Mouse (Mus musculus) heart, embryonic 12.5 days (tissue): ENCODE measurements at regions not wholly inside any gene's neighbourhood (a gene's known extent, or its start where the extent isn't known, plus 50 kb on each side); places are given as distances from the start of the nearest gene placed in this dataset.

Experiments
- ATAC-seq: fragments of 200-750 bp; cut with Nextera tagmentation; 2 replicates; pipeline ENCODE4 v1.8.0; 2017; ENCODE audit warnings: moderate TSS enrichment, moderate library complexity; ENCODE audit not compliant: insufficient number of reproducible peaks, low FRiP score
- H3K27ac ChIP-seq: fragments of 300-500 bp; sonication (generic); 2 replicates; pipeline ENCODE4 v1.5.1; 2016; ENCODE audit warnings: mild to moderate bottlenecking, moderate library complexity; ENCODE audit not compliant: poor library complexity, severe bottlenecking
- H3K27me3 ChIP-seq: fragments of 300-500 bp; sonication (generic); replicated peaks from 2 replicates; pipeline ENCODE4 v1.6.1; 2016; ENCODE audit warnings: mild to moderate bottlenecking, moderate library complexity
- H3K36me3 ChIP-seq: fragments of 300-500 bp; sonication (generic); 2 replicates; pipeline ENCODE4 v1.6.1; 2016; ENCODE audit warnings: mild to moderate bottlenecking, moderate library complexity
- H3K4me1 ChIP-seq: fragments of 300-500 bp; sonication (generic); replicated peaks from 2 replicates; pipeline ENCODE4 v1.6.1; 2016; ENCODE audit warnings: mild to moderate bottlenecking
- H3K4me2 ChIP-seq: fragments of 300-500 bp; sonication (generic); 2 replicates; pipeline ENCODE4 v1.6.1; 2016; ENCODE audit warnings: mild to moderate bottlenecking, moderate library complexity
- H3K4me3 ChIP-seq: fragments of 300-500 bp; sonication (generic); 2 replicates; pipeline ENCODE4 v1.5.1; 2016; ENCODE audit warnings: mild to moderate bottlenecking
- H3K9ac ChIP-seq: fragments of 300-500 bp; sonication (generic); 2 replicates; pipeline ENCODE4 v1.6.1; 2016; ENCODE audit warnings: mild to moderate bottlenecking, moderate library complexity
- H3K9me3 ChIP-seq: fragments of 300-500 bp; sonication (generic); replicated peaks from 2 replicates; pipeline ENCODE4 v1.6.1; 2016; ENCODE audit warnings: mild to moderate bottlenecking, moderate library complexity
- WGBS: fragments of 180-500 bp; shearing (Covaris S2); methylation state at CpG from one replicate; pipeline ENCODE4 v1.1.7; 2016; 5-methylcytosine and 5-hydroxymethylcytosine counted together

- WGBS = 84% methylated on average over 8 of the region's 8 CpGs
- ATAC-seq = no peak
- H3K9ac ChIP-seq = no peak overlapping the region
- no peak overlapping the region for H3K27ac ChIP-seq
- H3K4me3 ChIP-seq = no peak overlapping the region
- H3K9me3 ChIP-seq = no peaks in the 10 kb centered on the region
- H3K27me3 ChIP-seq = no peaks in the 10 kb centered on the region
- no peak overlapping the region for H3K4me2 ChIP-seq
- peaks cover 5% of the 10 kb centered on the region; the same call in 1 of the 2 replicates for H3K4me1 ChIP-seq
- no peaks in the 10 kb centered on the region for H3K36me3 ChIP-seq
Measured at GRCm38 (mm10) chr15:27409856-27410255, 56.6 kb upstream of the Ank start.

GRCm38 (mm10) chr15:27412304-27412703, 54.2 kb upstream of the Ank start:
- WGBS = 88% methylated on average over 2 of the region's 2 CpGs
- H3K27ac ChIP-seq = no peak overlapping the region
- no peak for ATAC-seq

GRCm38 (mm10) chr15:27412761-27413160, 53.7 kb upstream of the Ank start:
- no peak for ATAC-seq
- Histone ChIP-seq H3K9me3 (no peaks in the 10 kb centered on the region), H3K27ac (no peak overlapping the region), H3K4me1 (peaks cover 12% of the 10 kb centered on the region), H3K9ac (no peak overlapping the region), H3K4me3 (no peak overlapping the region), H3K27me3 (no peaks in the 10 kb centered on the region), H3K36me3 (no peaks in the 10 kb centered on the region), H3K4me2 (no peak overlapping the region)
- 52% methylated on average over 1 of the region's 1 CpGs for WGBS

More at GRCm38 (mm10) chr15:27412304-27412703, 54.2 kb upstream of the Ank start:
- Histone ChIP-seq H3K9me3 (no peaks in the 10 kb centered on the region), H3K4me2 (no peak overlapping the region), H3K27me3 (no peaks in the 10 kb centered on the region), H3K36me3 (no peaks in the 10 kb centered on the region), H3K4me1 (peaks cover 7% of the 10 kb centered on the region; the same call in 1 of the 2 replicates), H3K4me3 (no peak overlapping the region), H3K9ac (no peak overlapping the region)

- H3K27me3 ChIP-seq = no peaks in the 10 kb centered on the region
- no peak overlapping the region for H3K27ac ChIP-seq
- H3K9me3 ChIP-seq = no peaks in the 10 kb centered on the region
- ATAC-seq = no peak
- no peaks in the 10 kb centered on the region for H3K36me3 ChIP-seq
- WGBS = 79% methylated on average over 7 of the region's 7 CpGs
- no peak overlapping the region for H3K4me3 ChIP-seq
- no peak overlapping the region for H3K4me2 ChIP-seq
- H3K9ac ChIP-seq = no peak overlapping the region
- peaks cover 13% of the 10 kb centered on the region for H3K4me1 ChIP-seq
Measured at GRCm38 (mm10) chr15:27413486-27413885, 53.0 kb upstream of the Ank start.

- Histone ChIP-seq H3K9ac (no peak overlapping the region), H3K4me3 (no peak overlapping the region), H3K4me2 (no peak overlapping the region), H3K4me1 (peaks cover 13% of the 10 kb centered on the region), H3K27ac (no peak overlapping the region), H3K27me3 (no peaks in the 10 kb centered on the region), H3K36me3 (no peaks in the 10 kb centered on the region), H3K9me3 (no peaks in the 10 kb centered on the region)
- no peak for ATAC-seq
- WGBS = 53% methylated on average over 7 of the region's 7 CpGs
Measured at GRCm38 (mm10) chr15:27414819-27415218, 51.7 kb upstream of the Ank start.
